ENCODE assay signal across 7 mouse cellular contexts in the genomic region with DNA sequence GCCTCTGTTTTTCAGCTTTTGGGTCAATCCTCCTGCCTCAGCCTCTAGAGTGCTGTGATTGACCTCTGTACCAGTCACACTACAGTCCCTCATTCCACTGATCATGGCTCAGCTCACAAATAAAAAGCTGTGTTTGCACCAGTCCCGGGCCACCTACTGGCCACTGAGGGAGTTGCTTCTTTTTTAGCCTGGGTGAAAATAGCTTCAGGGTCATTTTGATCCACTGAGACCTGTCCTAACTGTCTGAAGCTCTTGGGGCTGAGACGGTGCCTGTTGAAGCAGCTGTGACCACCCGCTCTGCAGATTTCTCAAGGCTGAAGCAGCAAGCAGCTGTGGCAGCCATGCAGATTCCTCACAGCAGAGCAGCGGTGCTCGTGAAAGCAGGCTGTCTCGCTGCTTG. TPM values are rescaled to one million over a fixed set of nuclear protein-coding genes. Genes with fewer than 3 reads are reported as not detected.
DNase-seq lines count a peak whose midpoint lies in the region; ATAC-seq and TF ChIP-seq lines count a peak whose summit lies in the region.

No protein-coding gene starts in this region.

- 43% methylated on average over 6 of the region's 6 CpGs for WGBS in neural tube, embryonic 15.5 days
- WGBS in heart, embryonic 12.5 days: 66% methylated on average over 6 of the region's 6 CpGs
- 70% methylated on average over 6 of the region's 6 CpGs for WGBS in limb, embryonic 10.5 days
- 65% methylated on average over 6 of the region's 6 CpGs for WGBS in small intestine, adult 2 months

- no peak for TF ChIP-seq POLR2A in small intestine, adult 2 months (IDR thresholded peaks at IDR 0.05; ENCODE audit: low read depth, low read length)

- no peak overlapping the region for H3K4me2 ChIP-seq in neural tube, embryonic 15.5 days
- H3K4me2 ChIP-seq in heart, embryonic 12.5 days: no peak overlapping the region

- H3K36me3 ChIP-seq in neural tube, embryonic 15.5 days: 0 out of 2 replicates have a peak, but pooled peaks cover 3% of the 10 kb centered on the region
- H3K36me3 ChIP-seq in heart, embryonic 12.5 days: peaks cover 18% of the 10 kb centered on the region
- H3K36me3 ChIP-seq in limb, embryonic 10.5 days: peaks cover 73% of the 10 kb centered on the region
- no peaks in the 10 kb centered on the region for H3K36me3 ChIP-seq in small intestine, adult 2 months (ENCODE audit: control insufficient read depth, insufficient read depth, low read length)

- no peaks in the 10 kb centered on the region for H3K9me3 ChIP-seq in neural tube, embryonic 15.5 days (replicated peaks)
- H3K9me3 ChIP-seq in heart, embryonic 12.5 days (replicated peaks): peaks cover 9% of the 10 kb centered on the region; the same call in 1 of the 2 replicates
- H3K9me3 ChIP-seq in limb, embryonic 10.5 days (replicated peaks): no peaks in the 10 kb centered on the region

- ATAC-seq in neural tube, embryonic 15.5 days (ENCODE audit: low FRiP score): no peak
- no peak for ATAC-seq in heart, embryonic 12.5 days (ENCODE audit: insufficient number of reproducible peaks, low FRiP score)

- no peak overlapping the region for H3K27ac ChIP-seq in neural tube, embryonic 15.5 days (replicated peaks)
- 0 out of 2 replicates have a peak overlapping the region, but pooled peaks have one; percentile 56 for H3K27ac ChIP-seq in heart, embryonic 12.5 days (ENCODE audit: poor library complexity, severe bottlenecking)
- 0 out of 2 replicates have a peak overlapping the region, but pooled peaks have one; percentile 53 for H3K27ac ChIP-seq in limb, embryonic 10.5 days
- H3K27ac ChIP-seq in small intestine, adult 2 months (ENCODE audit: insufficient read depth, low read depth, low read length): no peak overlapping the region

- no peak overlapping the region; the same call in 1 of the 2 replicates for H3K9ac ChIP-seq in neural tube, embryonic 15.5 days (replicated peaks)
- no peak overlapping the region; the same call in none of the 2 replicates for H3K9ac ChIP-seq in heart, embryonic 12.5 days

- DNase-seq in neural tube, embryonic 10.5 days (ENCODE audit: extremely low spot score, low spot score): peak; percentile 64
- DNase-seq in ZHBTc4 (ENCODE audit: low read depth, low spot score): peak; percentile 80
- peak; percentile 63 to 78 for DNase-seq in cerebellum, postnatal 25 days
- DNase-seq in limb, embryonic 10.5 days (ENCODE audit: low spot score): peak; percentile 57

- peak; percentile 78; the same call in 1 of the 2 replicates for TF ChIP-seq CTCF in small intestine, adult 2 months (IDR thresholded peaks at IDR 0.05; ENCODE audit: extremely low read depth, insufficient read length, insufficient replicate concordance, low read depth, low read length)

- H3K4me1 ChIP-seq in neural tube, embryonic 15.5 days: no peaks in the 10 kb centered on the region
- H3K4me1 ChIP-seq in heart, embryonic 12.5 days (replicated peaks): peaks cover 43% of the 10 kb centered on the region
- 0 out of 2 replicates have a peak, but pooled peaks cover 7% of the 10 kb centered on the region for H3K4me1 ChIP-seq in limb, embryonic 10.5 days
- H3K4me1 ChIP-seq in small intestine, adult 2 months (ENCODE audit: control insufficient read depth, insufficient read depth, insufficient read length, low read length): no peaks in the 10 kb centered on the region

- H3K4me3 ChIP-seq in neural tube, embryonic 15.5 days (replicated peaks): no peak overlapping the region
- H3K4me3 ChIP-seq in heart, embryonic 12.5 days: no peak overlapping the region
- no peak overlapping the region for H3K4me3 ChIP-seq in limb, embryonic 10.5 days
- H3K4me3 ChIP-seq in small intestine, adult 2 months (ENCODE audit: low read depth, low read length): no peak overlapping the region

- H3K27me3 ChIP-seq in neural tube, embryonic 15.5 days (replicated peaks): no peaks in the 10 kb centered on the region
- H3K27me3 ChIP-seq in heart, embryonic 12.5 days (replicated peaks): no peaks in the 10 kb centered on the region
- no peaks in the 10 kb centered on the region for H3K27me3 ChIP-seq in limb, embryonic 10.5 days (ENCODE audit: low read depth, poor library complexity, severe bottlenecking)
- no peaks in the 10 kb centered on the region for H3K27me3 ChIP-seq in small intestine, adult 2 months (ENCODE audit: control insufficient read depth, insufficient read depth, low read length)

RNA-seq across cellular contexts. Expression of gene Spats2, which starts 14.0 kb away (rescaled TPM):
- 28.9 and 35.4 TPM in 2 replicates for polyA plus RNA-seq in neural tube, embryonic 15.5 days (2015; fragmentation: Nextera tagmentation; extraction: Ambion mirVana)
- polyA plus RNA-seq in heart, embryonic 12.5 days (2016; fragmentation: Nextera tagmentation; extraction: Ambion mirVana): 57.2 and 58.5 TPM in 2 replicates
- polyA plus RNA-seq in limb, embryonic 10.5 days (2016; fragmentation: Nextera tagmentation; extraction: Ambion mirVana): 60.5 and 64.1 TPM in 2 replicates
- polyA plus RNA-seq in small intestine, adult 2 months (2012; rRNA removed): 1.6 and 3.9 TPM in 2 replicates

RNA-seq across cellular contexts. Expression of gene Dnajc22, which starts 46.7 kb away (rescaled TPM):
- 0.47 and 2.3 TPM in 2 replicates for polyA plus RNA-seq in neural tube, embryonic 15.5 days (2015; fragmentation: Nextera tagmentation; extraction: Ambion mirVana)
- 1.2 TPM in 2 replicates for polyA plus RNA-seq in heart, embryonic 12.5 days (2016; fragmentation: Nextera tagmentation; extraction: Ambion mirVana)
- 1.4 and 2.1 TPM in 2 replicates for polyA plus RNA-seq in limb, embryonic 10.5 days (2016; fragmentation: Nextera tagmentation; extraction: Ambion mirVana)
- 24.6 and 43.2 TPM in 2 replicates for polyA plus RNA-seq in small intestine, adult 2 months (2012; rRNA removed)

RNA-seq across cellular contexts. Expression of gene C1ql4, which starts 52.1 kb away (rescaled TPM):
- 2.4 and 3.6 TPM in 2 replicates for polyA plus RNA-seq in neural tube, embryonic 15.5 days (2015; fragmentation: Nextera tagmentation; extraction: Ambion mirVana)
- polyA plus RNA-seq in heart, embryonic 12.5 days (2016; fragmentation: Nextera tagmentation; extraction: Ambion mirVana): 0.34 and 0.46 TPM in 2 replicates
- 0.15 and 0.23 TPM in 2 replicates for polyA plus RNA-seq in limb, embryonic 10.5 days (2016; fragmentation: Nextera tagmentation; extraction: Ambion mirVana)
- polyA plus RNA-seq in small intestine, adult 2 months (2012; rRNA removed): not detected in 2 replicates

Comparison
In these comparisons a context has a peak if more than half of its experiments do, and no peak if none do; other contexts are left out.
1. H3K27ac ChIP-seq: peak in heart, embryonic 12.5 days (single experiment) and limb, embryonic 10.5 days (single experiment); none in neural tube, embryonic 15.5 days (single experiment) and small intestine, adult 2 months (single experiment).
2. Peak in every context shown above with its lines, with median percentiles within 50 percentile points of each other: DNase-seq.